Mouse (Mus musculus) thymus, adult 2 months (tissue): ENCODE measurements around the gene Jpt1. TPM values are rescaled to one million over a fixed set of nuclear protein-coding genes. Genes with fewer than 3 reads are reported as not detected.

Experiments used
- DNase-seq: peaks from one replicate; pipeline ENCODE4 v3.0.0; 2021
- H3K27ac ChIP-seq: fragments of 200-500 bp; 2 replicates; pipeline ENCODE4 v1.5.1; 2012; ENCODE audit warnings: low read length, control low read depth; ENCODE audit not compliant: control insufficient read depth, insufficient read depth
- H3K27me3 ChIP-seq: fragments of 200-500 bp; 2 replicates; pipeline ENCODE4 v1.6.1; 2012; ENCODE audit warnings: mild to moderate bottlenecking, low read length, moderate library complexity, mixed read lengths; ENCODE audit not compliant: control insufficient read depth, insufficient read depth
- H3K36me3 ChIP-seq: fragments of 200-500 bp; 2 replicates; pipeline ENCODE4 v1.6.1; 2012; ENCODE audit warnings: mild to moderate bottlenecking, low read length, moderate library complexity; ENCODE audit not compliant: control insufficient read depth, insufficient read depth
- H3K4me1 ChIP-seq: fragments of 200-500 bp; replicated peaks from 2 replicates; pipeline ENCODE4 v1.6.1; 2012; ENCODE audit warnings: low read length; ENCODE audit not compliant: control insufficient read depth, insufficient read depth
- H3K4me3 ChIP-seq: fragments of 200-500 bp; 2 replicates; pipeline ENCODE4 v1.5.1; 2012; ENCODE audit warnings: mild to moderate bottlenecking, low read length, control low read depth, moderate library complexity; ENCODE audit not compliant: control insufficient read depth, insufficient read depth
- CTCF ChIP-seq: fragments of 200-500 bp; IDR thresholded peaks from 2 replicates; pipeline ENCODE4 v1.5.1; 2012; ENCODE audit warnings: mild to moderate bottlenecking, control low read depth, low read length, moderate library complexity, borderline replicate concordance; ENCODE audit not compliant: control insufficient read depth, poor library complexity, insufficient read depth; ENCODE audit errors: extremely low read depth
- POLR2A ChIP-seq: fragments of 200-500 bp; IDR thresholded peaks from 2 replicates; pipeline ENCODE4 v1.6.1; 2012; ENCODE audit warnings: mild to moderate bottlenecking, low read length, control low read depth, moderate library complexity; ENCODE audit not compliant: control insufficient read depth, poor library complexity, insufficient read depth; ENCODE audit errors: extremely low read depth
- WGBS: fragments of 180-500 bp; shearing (Covaris S2); methylation state at CpG from one replicate; pipeline ENCODE4 v1.1.7; 2018; 5-methylcytosine and 5-hydroxymethylcytosine counted together
- polyA plus RNA-seq: library from polyadenylated mRNA; depleted of rRNA; stranded (reverse); fragments of >200 nt; gene quantifications from 2 replicates; pipeline ENCODE4 v1.2.3, GENCODE M21; 2012; rRNA removed

Jpt1 gene
- polyA plus RNA-seq, 1 experiment = 686 TPM

GRCm38 (mm10) chr11:115453306-115453705 is 60.9 kb downstream of the Jpt1 start:
- Histone ChIP-seq H3K4me1 (peaks cover 60% of the 10 kb centered on the region), H3K27ac (peak overlapping the region; percentile 99), H3K36me3 (no peaks in the 10 kb centered on the region), H3K4me3 (no peak overlapping the region), H3K27me3 (no peaks in the 10 kb centered on the region)
- DNase-seq = no peak
- WGBS = 61% methylated on average over 4 of the region's 4 CpGs
- TF ChIP-seq POLR2A (no peak), CTCF (0 out of 2 replicates have a peak, but pooled peaks have one; percentile 33)

GRCm38 (mm10) chr11:115452281-115452860 is 61.8 kb downstream of the Jpt1 start:
- no peak for DNase-seq
- WGBS = 4% methylated on average over 7 of the region's 7 CpGs
- TF ChIP-seq POLR2A (no peak), CTCF (no peak)
- H3K27me3 ChIP-seq = no peaks in the 10 kb centered on the region
- H3K4me3 ChIP-seq = no peak overlapping the region
- H3K36me3 ChIP-seq = no peaks in the 10 kb centered on the region
- peak overlapping the region; percentile 99 for H3K27ac ChIP-seq
- H3K4me1 ChIP-seq = peaks cover 51% of the 10 kb centered on the region

- WGBS = 4% methylated on average over 8 of the region's 8 CpGs
- H3K27me3 ChIP-seq = no peaks in the 10 kb centered on the region
- DNase-seq = peak; percentile 86
- peaks cover 47% of the 10 kb centered on the region for H3K4me1 ChIP-seq
- no peak overlapping the region for H3K4me3 ChIP-seq
- H3K36me3 ChIP-seq = no peaks in the 10 kb centered on the region
- 0 out of 2 replicates have a peak, but pooled peaks have one; percentile 26 for TF ChIP-seq POLR2A
- no peak for TF ChIP-seq CTCF
- peak overlapping the region; percentile 99 for H3K27ac ChIP-seq
Observed at GRCm38 (mm10) chr11:115451781-115452241, 62.4 kb downstream of the Jpt1 start.

DNA sequence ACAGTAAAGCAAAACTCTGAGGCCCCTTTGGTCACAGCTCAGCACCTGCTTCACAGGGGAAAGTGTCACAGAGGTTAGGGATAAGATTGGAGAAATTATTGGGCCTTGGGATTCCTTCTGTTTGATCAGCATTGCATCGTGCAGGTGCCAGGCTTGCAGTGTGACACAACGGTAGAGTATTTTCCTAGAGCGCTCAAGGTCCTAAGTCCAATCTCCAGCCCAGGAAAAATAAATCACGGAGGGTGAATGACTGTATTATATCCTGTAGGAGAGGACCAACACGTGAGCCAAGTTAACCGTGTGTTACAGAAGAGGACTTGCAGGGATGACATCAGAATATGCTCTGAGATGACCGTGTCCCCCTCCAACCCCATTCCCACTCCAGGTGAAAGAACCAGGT is 64.0 kb downstream of the Jpt1 start:
- H3K4me1 ChIP-seq = peaks cover 55% of the 10 kb centered on the region
- TF ChIP-seq POLR2A = no peak
- no peak for TF ChIP-seq CTCF
- no peaks in the 10 kb centered on the region for H3K27me3 ChIP-seq
- DNase-seq = no peak
- 98% methylated on average over 7 of the region's 7 CpGs for WGBS
- H3K36me3 ChIP-seq = no peaks in the 10 kb centered on the region
- H3K27ac ChIP-seq = no peak overlapping the region
- no peak overlapping the region for H3K4me3 ChIP-seq

DNA sequence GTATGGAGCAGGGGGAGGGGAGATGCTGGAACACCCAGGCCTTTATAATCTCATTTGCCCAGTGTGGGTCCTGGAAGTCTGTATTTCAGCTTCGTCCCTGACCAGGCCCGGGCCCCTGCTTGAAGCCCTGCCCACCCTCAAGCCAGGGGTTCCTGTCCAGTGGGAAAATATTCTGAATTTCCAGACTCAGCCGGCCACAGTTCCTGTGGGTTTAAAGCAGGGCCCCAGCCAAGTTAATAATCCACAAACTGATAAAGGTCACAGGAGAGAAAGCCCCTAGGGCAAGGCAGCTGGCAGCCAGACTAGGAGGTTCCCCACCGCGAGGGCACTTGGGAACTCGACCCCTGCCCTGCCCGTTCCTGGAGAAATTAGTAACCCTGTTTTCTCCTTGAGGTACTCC is 65.2 kb downstream of the Jpt1 start:
- no peaks in the 10 kb centered on the region for H3K27me3 ChIP-seq
- no peak overlapping the region for H3K27ac ChIP-seq
- H3K36me3 ChIP-seq = no peaks in the 10 kb centered on the region
- WGBS = 95% methylated on average over 7 of the region's 7 CpGs
- no peak overlapping the region for H3K4me3 ChIP-seq
- no peak for DNase-seq
- TF ChIP-seq CTCF (no peak), POLR2A (no peak)
- peaks cover 56% of the 10 kb centered on the region for H3K4me1 ChIP-seq

GRCm38 (mm10) chr11:115448075-115448474 is 66.1 kb downstream of the Jpt1 start:
- DNase-seq = no peak
- Histone ChIP-seq H3K4me3 (no peak overlapping the region), H3K27ac (no peak overlapping the region), H3K27me3 (no peaks in the 10 kb centered on the region), H3K4me1 (peaks cover 48% of the 10 kb centered on the region), H3K36me3 (no peaks in the 10 kb centered on the region)
- TF ChIP-seq CTCF (no peak), POLR2A (no peak)
- 96% methylated on average over 16 of the region's 16 CpGs for WGBS

Other genes with a start within 250 kb of the Jpt1 start
- gene Grin2c, start 247.1 kb downstream of the Jpt1 start, polyA plus RNA-seq = 6.5 and 7.1 TPM in 2 replicates
- 31.8 and 36.3 TPM in 2 replicates for gene Fdxr, start 237.3 kb downstream of the Jpt1 start, polyA plus RNA-seq
- gene Fads6, start 216.7 kb downstream of the Jpt1 start, polyA plus RNA-seq = 1.6 and 2.1 TPM in 2 replicates
- 0.26 and 0.32 TPM in 2 replicates for gene Otop2, start 207.2 kb downstream of the Jpt1 start, polyA plus RNA-seq
- 0.05 and 0.11 TPM in 2 replicates for gene Ush1g, start 192.3 kb downstream of the Jpt1 start, polyA plus RNA-seq
- 0.06 and 0.12 TPM in 2 replicates for gene Otop3, start 179.7 kb downstream of the Jpt1 start, polyA plus RNA-seq
- gene Hid1, start 146.6 kb downstream of the Jpt1 start, polyA plus RNA-seq = 127 and 143 TPM in 2 replicates
- 14.3 and 15.1 TPM in 2 replicates for gene Cdr2l, start 132.5 kb downstream of the Jpt1 start, polyA plus RNA-seq
- 144 and 166 TPM in 2 replicates for gene Mrpl58, start 110.6 kb downstream of the Jpt1 start, polyA plus RNA-seq
- 118 and 155 TPM in 2 replicates for gene Atp5h, start 94.4 kb downstream of the Jpt1 start, polyA plus RNA-seq
- 65.5 and 69.1 TPM in 2 replicates for gene Kctd2, start 94.3 kb downstream of the Jpt1 start, polyA plus RNA-seq
- gene Trim80, start 73.8 kb downstream of the Jpt1 start, polyA plus RNA-seq = 0.79 and 0.80 TPM in 2 replicates
- gene Slc16a5, start 51.9 kb downstream of the Jpt1 start, polyA plus RNA-seq = 446 and 456 TPM in 2 replicates
- 86.1 and 91.3 TPM in 2 replicates for gene Armc7, start 38.7 kb downstream of the Jpt1 start, polyA plus RNA-seq
- 122 and 145 TPM in 2 replicates for gene Nt5c, start 22.5 kb downstream of the Jpt1 start, polyA plus RNA-seq
- 102 and 105 TPM in 2 replicates for gene Sumo2, start 21.9 kb upstream of the Jpt1 start, polyA plus RNA-seq
- gene Nup85, start 50.0 kb upstream of the Jpt1 start, polyA plus RNA-seq = 114 and 136 TPM in 2 replicates
- gene Mrps7, start 89.5 kb upstream of the Jpt1 start, polyA plus RNA-seq = 24.5 and 25.0 TPM in 2 replicates
- 102 and 106 TPM in 2 replicates for gene Gga3, start 89.7 kb upstream of the Jpt1 start, polyA plus RNA-seq
- gene Mif4gd, start 98.6 kb upstream of the Jpt1 start, polyA plus RNA-seq = 188 and 215 TPM in 2 replicates
- gene Slc25a19, start 113.9 kb upstream of the Jpt1 start, polyA plus RNA-seq = 98.5 and 98.6 TPM in 2 replicates
- gene Grb2, start 194.2 kb upstream of the Jpt1 start, polyA plus RNA-seq = 81.7 and 82.8 TPM in 2 replicates